Mouse (Mus musculus): ENCODE data around the gene Zan.

Gene Zan

GRCm38 (mm10) chr5:137350205-137351057 lies 126.4 kb downstream of the Zan start:
- DNase-seq (ENCODE audit: low spot score in 2 of 2): no peak

- peak in 1 of 2 experiments; percentile 7 for DNase-seq (ENCODE audit: low spot score in 2 of 2)
These were observed 127.3 kb downstream of the Zan start, which contains the start of gene Ephb4 for GRCm38 (mm10) chr5:137349384-137350204. Ephb4 (plus strand) TSS chr5:137350109.

DNA sequence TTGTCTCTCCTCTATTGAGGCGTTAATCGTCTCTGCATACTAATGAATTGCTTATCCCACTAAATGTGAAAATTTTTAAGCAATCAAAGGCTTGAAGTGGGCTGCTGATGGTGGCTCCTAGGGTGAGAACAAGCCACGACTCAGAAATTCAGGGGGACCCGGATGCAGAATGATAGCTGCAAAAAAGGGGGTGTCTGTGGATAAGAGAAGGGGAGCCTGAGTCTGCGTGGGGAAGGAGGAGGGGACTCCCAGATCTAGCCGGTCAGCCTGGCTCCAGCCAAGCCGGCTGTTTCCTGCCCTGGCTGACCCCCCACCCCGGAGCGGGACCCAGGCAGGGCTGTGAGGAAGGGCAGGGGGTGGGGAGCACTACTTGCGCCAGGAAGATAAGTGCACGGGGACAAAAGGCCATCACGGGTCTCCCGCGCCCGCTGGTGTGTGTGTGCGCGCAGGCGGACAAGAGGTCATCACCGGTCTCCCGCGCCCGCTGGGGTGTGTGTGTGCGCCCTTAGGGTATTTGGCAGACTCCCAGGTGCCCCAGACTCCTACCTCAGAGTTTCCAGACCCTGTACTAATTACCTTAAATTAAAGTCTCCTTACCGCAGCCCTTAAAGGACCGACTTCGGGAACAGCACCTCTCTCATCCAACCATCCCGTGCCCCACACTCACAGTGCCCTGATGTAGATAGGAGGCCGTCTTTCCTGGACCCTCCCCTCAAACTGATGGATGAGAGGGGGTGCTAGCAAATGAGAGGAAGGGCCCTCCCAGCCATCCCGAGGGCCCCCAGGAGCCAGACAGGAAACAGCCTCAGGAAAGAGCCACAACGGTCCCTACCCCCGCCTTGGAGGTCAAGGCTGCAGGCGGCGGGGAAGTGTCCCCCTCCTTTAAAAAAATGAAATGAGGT lies 128.1 kb downstream of the Zan start:
- DNase-seq (ENCODE audit: low spot score in 2 of 2): no peak

- no peak for DNase-seq (ENCODE audit: low spot score in 2 of 2)
These were observed 129.0 kb downstream of the Zan start for GRCm38 (mm10) chr5:137347856-137348255.

GRCm38 (mm10) chr5:137346983-137347382 lies 129.9 kb downstream of the Zan start:
- no peak for DNase-seq (ENCODE audit: low spot score in 2 of 2)

DNA sequence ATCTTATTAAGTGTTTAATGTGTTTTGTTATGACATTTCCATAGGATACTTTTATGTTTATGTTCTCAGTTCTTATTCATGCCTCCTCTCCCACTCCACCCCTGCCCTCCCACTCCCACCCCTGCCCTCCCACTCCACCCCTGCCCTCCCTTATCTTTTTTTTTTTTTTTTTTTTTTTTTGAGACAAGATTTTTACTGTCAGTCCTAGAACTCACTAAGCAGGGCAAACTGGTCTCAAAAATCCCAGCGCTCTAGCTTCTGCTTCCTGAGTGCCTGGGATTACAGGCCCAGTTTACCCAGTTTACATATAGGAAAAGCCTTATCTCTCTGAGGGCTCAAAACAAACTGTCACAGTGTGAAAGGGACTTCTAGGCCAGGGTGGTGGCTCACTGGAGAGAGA lies 130.5 kb downstream of the Zan start:
- DNase-seq (ENCODE audit: low spot score in 2 of 2): no peak

DNA sequence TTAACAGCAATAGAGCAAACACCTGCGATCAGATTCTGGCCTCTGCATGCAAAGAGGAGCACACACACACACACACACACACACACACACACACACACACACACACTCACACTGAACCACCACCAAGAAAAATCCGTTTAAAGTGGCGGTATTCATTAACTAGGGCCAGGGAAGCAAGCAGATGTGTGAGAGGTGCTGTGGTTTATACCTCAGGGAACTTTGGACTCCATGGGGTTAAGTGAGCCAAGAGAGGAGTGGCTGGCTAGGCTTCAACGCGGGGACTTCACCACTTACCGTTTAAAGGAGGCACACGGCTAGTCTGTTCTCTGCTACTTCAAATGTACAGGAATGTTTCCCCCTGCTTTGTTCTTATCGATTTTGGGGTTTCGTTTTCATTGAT lies 131.0 kb downstream of the Zan start:
- no peak for DNase-seq (ENCODE audit: low spot score in 2 of 2)

DNA sequence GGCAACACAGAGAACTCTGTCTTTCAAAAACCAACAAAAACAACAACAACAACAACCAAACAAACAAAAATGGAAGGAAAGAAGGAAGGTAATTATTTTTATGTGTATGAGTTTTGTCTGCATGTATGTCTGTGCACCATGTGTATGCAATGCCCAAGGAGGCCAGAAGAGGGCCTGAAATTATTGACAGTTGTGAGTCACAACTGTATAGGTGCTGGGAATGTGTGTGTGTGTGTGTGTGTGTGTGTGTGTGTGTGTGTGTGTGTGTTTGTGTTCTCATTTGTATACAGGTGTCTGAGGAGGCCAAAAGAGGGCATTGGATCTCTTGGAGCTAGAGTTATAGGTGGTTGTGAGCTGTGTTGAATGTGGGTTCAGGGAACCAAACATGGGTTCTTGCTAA lies 133.0 kb downstream of the Zan start:
- no peak for DNase-seq (ENCODE audit: low spot score in 2 of 2)

DNA sequence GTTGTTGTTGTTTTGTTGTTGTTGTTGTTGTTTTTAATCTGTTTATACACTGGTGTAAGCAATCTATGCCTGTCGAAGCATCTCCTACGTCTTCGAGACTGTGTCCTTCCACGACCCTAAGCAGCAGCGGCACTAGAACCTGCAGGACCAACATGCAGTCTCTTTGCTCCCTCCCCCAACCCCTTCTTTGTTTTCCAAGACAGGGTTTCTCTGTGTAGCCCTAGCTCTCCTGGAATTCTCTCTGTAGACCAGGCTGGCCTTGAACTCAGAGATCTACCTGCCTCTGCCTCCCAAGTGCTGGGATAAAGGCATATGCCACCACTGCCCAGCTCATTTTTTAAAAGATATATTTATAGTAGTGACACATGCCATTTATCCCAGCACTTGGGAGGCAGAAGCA lies 133.5 kb downstream of the Zan start:
- DNase-seq (ENCODE audit: low spot score in 2 of 2): no peak

DNA sequence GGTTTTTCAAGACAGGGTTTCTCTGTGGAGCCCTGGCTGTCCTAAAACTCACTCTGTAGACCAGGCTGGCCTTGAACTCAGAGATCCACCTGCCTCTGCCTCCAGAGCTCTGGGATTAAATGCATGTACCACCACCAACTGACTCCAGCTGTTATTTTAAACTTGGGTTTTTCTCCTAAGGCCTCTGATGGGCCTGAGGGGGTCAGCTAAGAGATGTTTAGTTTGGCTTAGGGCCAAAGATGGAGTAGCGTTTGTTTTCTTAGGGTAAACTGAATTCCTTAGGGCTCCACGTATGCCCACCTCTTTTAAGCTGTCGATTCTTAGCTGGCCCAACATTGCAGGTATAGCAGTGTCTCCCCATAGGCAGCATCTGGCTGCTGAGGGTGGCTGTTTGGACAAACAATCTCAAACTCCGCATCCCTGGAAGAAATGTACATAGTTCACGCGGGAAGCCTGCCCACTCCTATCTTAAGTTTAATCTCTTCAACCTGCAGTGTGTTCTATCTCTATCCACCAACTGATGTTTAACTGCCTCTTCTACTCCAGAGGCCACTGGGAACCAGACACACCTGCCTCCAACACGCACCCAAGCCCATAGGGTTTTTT lies 134.4 kb downstream of the Zan start:
- DNase-seq (ENCODE audit: low spot score in 2 of 2): no peak

- DNase-seq (ENCODE audit: low spot score in 2 of 2): peak in 1 of 2 experiments; percentile 19
These were observed 136.6 kb downstream of the Zan start for GRCm38 (mm10) chr5:137340222-137340621.

DNA sequence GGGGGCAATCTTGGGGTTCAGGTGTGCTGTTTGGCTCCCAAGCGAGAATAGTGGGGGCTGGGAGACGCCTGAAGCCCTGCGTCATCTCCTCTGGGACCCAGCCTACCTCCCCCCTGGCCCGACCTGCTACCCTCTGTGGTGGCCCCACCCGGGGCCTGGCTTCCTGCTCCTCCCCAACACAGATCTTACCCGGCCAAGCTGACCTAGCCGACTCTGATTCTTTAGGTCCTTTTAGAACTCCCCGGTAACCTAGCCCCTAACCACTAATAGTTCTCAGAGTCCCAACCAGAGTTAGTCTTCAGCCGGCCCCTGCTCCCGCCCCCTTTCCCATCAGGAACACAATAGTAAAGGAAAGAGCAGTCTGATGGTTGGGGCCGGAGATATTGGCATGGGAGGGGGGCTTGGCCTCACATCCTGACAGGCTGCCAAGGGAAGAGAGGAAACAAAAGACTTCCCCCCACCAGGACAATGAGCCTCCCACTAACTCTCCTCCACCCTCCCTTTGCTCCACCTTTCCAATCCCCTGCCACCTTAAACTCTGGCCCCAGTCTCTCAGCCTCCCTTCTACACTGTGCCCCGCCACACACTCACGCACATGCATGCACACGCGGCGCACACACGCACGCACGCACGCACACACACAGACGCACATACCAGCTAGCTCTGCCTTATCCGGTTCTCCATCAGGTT lies 137.4 kb downstream of the Zan start:
- DNase-seq (ENCODE audit: low spot score in 2 of 2): no peak

DNA sequence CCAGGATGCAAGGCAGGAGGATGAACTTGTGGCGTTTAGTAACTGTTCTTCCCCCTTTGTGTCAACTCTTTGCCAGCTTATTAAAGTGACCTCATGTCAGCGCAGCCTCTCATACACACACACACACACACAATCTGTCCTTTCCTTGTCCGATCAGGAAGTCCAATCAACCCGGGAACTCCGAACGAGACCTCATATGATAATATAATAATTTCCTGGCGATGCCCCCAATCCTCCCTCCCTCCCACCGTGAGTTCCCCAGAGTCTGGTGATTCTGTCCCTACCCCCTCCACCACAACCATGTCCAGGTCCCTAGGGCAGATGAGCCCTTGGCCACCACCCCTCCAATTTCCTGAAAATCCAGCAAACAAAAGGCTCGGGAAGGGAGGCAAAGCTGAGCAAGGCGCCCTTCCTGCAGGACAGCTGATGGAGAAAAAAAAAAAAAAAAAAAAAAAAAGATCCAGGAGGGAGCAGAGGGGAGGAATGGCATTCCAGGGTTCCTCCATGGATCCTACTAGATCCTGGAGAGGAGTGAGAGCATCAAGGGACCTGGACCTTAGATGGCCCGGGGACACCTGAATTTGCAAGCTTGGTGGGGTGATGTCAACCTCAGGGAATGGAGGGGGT lies 138.1 kb downstream of the Zan start:
- no peak for DNase-seq (ENCODE audit: low spot score in 2 of 2)

DNA sequence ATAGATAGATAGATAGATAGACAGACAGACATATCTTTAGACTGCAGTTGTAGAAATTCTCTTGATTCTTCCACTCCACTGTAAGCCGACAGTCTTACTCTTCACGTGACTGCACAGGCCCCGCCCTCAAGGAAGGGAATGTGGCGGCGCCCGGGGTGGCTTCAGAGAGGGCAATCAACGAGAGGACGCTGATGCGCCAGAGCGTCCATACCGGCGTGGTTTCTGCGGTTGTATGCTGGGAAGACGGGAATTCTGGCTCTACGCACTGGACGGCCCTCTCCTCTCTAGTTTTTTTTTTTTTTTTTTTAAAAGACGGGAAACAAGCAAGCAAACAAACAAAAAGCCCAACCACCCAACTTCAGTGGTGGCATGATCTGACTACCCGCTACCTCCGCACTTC lies 138.6 kb downstream of the Zan start:
- peak; percentile 70 to 81 for DNase-seq (ENCODE audit: low spot score in 2 of 2)

- DNase-seq (ENCODE audit: low spot score in 2 of 2): no peak
These were observed 139.7 kb downstream of the Zan start for GRCm38 (mm10) chr5:137337190-137337589.

GRCm38 (mm10) chr5:137335066-137335465 lies 141.8 kb downstream of the Zan start:
- no peak for DNase-seq (ENCODE audit: low spot score in 2 of 2)

- no peak for DNase-seq (ENCODE audit: low spot score in 2 of 2)
These were observed 142.5 kb downstream of the Zan start for GRCm38 (mm10) chr5:137334317-137334716.

DNA sequence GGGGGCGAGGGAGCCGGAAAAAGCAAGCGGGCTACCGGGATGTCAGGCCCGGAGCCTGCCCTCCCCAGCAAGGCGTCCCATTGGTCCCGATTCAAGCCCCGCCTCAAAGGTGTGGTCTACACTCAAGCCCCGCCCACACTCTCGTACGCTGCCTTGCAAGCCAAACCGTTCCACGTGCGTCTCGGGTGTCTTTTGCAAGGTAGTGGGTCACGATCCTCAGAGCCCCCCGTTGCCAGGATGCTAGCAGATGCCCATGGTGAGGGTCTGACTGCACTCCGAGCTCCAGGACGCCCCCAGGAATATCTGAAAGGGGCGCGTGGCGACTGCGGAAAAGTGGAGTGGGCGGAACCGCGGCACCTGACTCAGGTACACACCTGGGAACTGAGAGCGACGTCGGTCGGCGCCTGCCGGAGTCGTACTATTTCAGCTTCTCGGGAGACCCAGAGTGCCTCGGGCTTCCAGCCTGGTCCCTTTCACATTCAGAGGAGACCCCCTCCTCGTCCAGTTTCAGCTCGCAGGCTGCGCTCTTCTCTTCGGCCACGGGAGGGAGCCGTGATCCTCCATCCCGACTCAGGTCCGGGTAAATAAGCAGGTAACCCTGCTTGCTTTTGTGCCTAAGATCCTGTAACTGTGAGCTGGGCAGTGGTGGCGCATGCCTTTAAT lies 143.2 kb downstream of the Zan start, which contains the start of gene Slc12a9:
Gene Slc12a9, minus strand, starts transcription at position 86 of the 663 bp plus-strand sequence.
- peak; percentile 88 to 91 for DNase-seq (ENCODE audit: low spot score in 2 of 2)

DNA sequence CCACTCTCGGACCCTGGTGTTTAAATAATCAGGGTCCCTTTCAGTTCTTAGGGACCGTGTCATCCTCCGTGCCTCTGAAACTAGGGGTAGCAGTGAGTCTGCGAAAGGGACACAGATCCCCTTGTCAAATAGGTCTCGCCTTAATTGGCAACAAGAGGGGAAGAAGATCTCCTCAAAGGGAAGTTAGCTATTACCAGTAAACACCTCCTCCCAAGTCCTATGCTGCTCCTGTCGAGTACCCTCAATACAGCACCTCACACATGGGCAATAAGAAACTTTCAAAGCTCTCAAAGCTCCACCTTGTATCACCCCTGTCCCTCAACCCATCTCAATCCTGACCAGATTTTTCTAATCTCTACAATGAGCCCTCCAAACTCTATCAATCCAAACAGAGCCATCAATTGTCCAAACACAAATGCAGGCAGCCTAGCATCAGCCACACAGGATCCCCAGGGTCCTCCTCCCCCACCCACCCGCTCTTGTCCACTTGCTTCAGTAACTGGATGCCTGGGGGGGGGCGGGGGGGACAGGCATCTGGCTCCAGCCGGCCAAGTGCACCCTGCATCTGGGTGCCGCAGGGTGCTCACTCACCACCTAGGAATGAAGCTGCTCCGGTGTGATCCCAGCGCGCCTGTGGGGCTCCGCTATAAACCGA lies 143.9 kb downstream of the Zan start:
- DNase-seq (ENCODE audit: low spot score in 2 of 2): no peak
